Mouse (Mus musculus) left cerebral cortex, postnatal 25 days (tissue): ENCODE results near the gene Amt. TPM values are rescaled to one million over a fixed set of nuclear protein-coding genes. Genes with fewer than 3 reads are reported as not detected.
"Not testable (repeated sequence)": the region's sequence is repeated elsewhere in the genome, so short reads cannot be mapped to it uniquely, and the experiment has no call there.

ENCODE experiments used
- DNase-seq, 2 experiments: peaks; one replicate each; pipeline ENCODE4 v3.0.0; 2022; ENCODE audit warnings: low spot score in 2 of 2, mixed read lengths in 1 of 2
- intact Hi-C: fragments of 180-260 bp; cut with DNase I; formaldehyde crosslinking; loops from one replicate; pipeline ENCODE4 v1.15.1; 2025
- total RNA-seq, 2 experiments: library from RNA; stranded (reverse); gene quantifications; 2 replicates each; pipeline ENCODE4 v1.2.3; 2021

Gene Amt
- total RNA-seq, 2 experiments from 2014 or later = 31.1 to 35.0 TPM

DNA sequence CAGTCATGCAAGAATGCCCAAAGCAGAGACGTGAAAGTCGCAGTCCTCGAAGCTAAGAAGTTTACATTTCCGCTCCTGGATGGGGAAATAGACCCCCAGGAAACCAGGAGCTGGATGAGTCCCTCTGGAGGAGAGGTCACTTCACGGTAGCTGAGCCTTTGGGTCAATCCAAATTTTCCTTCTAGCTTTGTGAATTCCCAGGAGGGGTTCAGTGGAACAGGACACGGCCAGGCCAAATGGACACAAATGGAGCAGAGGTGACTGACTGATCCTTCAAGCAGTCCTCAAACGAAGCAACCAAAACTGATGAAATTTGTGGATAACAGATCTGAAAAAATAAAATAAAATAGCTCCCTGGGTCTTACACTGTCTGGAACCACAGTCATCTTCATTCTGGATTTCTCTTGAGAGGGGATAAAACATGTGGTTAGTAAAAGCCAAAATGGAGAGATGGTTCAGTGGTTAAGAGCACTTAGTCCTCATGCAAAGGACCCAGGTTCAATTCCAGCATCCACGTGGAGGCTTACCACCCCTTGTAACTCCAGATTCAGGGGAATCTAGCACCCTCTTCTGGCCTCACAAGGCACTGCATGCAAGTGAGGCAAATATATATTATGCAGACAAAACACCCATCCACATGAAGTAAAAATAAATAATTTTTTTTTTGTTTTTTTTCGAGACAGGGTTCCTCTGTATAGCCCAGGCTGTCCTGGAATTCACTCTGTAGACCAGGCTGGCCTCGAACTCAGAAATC is 17.8 kb upstream of the Amt start:
- intact Hi-C loops = no loop called here

DNA sequence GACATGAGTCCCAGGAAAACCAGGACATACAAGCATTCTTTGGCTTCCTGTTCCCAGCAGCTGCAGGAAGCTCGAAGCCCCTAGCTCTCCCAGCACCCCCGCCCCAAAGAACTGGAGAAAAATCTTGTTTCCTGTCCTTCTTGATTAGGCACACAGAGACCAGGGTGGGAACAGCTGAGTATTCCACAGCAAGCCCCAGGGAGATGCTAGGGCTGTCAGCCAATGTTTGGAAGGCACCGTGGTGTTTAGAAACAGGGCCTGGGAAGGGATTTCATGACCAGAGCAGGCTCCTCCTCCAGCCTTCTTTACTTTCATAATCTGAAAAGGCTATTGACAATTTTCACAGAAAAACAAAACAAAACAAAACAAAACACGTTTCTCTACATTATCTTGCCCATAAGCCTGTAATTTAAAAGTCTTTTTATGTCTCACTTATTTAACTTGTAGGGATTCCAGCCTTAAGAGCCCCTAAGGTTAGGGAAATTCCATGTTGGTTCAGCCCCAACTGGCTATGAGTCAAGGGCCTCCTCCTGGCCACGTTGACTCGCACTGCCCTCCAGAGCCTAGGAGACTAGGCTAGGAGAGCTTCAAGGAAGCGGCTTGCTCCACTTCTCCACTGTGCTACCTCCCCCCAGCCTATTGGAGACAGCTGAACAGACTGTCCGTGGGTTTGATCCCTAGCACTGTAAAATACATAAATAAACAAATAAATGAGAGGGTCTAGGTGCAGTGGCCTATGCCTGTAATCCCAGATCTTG is 16.4 kb upstream of the Amt start:
- intact Hi-C loops = loop anchor here (5.0 kb wide), 1 partner anchor 78 kb away; no protein-coding TSS in a partner anchor
- DNase-seq = no peak

More for the DNA sequence above, 17.8 kb upstream of the Amt start:
- DNase-seq = no peak

DNA sequence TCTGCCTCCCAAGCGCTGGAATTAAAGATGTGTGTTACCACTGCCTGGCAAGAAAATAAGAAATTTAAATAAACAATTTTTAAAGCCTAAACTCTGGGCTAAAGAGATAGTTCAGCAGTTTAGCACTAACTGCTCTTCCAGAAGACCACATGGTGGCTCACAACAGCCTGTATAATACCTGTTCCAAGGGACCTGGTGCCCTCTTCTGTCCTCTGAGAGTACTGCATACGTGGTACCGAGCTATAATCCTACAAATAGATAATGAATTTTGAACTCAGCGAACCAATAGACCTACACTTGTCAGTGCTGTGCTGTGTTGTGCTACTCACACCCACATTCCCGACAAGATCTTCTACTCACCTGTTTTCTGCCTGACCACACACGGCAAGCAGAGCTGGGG is 12.2 kb upstream of the Amt start:
- intact Hi-C loops = loop anchor here (2.0 to 5.0 kb wide), 2 partner anchors 82 to 190 kb away; partner anchors contain the start of gene Apeh
- DNase-seq = peak; percentile 62 to 76

DNA sequence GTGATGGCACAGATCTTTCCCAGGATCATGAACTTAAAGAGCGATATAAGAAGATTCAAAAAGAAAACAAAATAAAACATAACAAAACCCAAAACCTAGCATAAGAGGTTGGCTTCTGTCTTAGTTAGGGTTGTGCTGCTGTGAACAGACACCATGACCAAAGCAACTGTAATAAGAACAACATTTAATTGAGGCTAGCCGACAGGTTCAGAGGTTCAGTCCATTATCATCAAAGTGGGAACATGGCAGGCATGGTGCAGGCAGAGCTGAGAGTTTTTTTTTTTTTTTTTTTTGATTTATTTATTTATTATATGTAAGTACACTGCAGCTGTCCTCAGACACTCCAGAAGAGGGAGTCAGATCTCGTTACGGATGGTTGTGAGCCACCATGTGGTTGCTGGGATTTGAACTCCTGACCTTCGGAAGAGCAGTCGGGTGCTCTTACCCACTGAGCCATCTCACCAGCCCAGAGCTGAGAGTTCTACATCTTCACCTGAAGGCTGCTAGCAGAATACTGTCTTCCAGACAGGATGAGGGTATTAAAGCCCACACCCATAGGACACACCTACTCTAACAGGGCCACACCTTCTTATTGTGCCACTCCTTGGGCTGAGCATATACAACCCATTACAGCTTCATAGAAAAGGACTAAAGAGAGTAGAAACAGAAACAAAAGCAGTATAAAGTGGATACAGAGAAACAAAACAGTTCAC is 9.0 kb upstream of the Amt start:
- intact Hi-C loops, DNase-seq: not testable (repeated sequence)

DNA sequence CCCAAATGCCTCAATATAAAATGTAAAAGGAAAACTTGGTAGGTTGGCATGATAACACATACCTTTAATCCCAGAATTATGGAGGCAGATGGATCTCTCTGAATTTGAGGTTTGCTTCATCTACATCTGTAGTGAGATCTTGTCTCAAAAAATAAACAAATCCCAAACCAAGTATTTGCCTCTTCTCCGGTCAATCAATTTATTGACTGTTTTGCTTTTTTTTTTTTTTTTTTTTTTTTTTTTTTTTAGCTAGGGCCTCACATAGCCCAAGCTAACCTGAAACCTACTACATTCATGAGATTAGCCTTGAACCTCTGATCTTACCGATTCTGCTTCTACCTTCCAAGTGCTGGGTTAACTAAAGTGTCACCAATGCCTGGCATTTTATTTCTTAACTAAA is 7.3 kb upstream of the Amt start:
- DNase-seq = no peak
- intact Hi-C loops = no loop called here

DNA sequence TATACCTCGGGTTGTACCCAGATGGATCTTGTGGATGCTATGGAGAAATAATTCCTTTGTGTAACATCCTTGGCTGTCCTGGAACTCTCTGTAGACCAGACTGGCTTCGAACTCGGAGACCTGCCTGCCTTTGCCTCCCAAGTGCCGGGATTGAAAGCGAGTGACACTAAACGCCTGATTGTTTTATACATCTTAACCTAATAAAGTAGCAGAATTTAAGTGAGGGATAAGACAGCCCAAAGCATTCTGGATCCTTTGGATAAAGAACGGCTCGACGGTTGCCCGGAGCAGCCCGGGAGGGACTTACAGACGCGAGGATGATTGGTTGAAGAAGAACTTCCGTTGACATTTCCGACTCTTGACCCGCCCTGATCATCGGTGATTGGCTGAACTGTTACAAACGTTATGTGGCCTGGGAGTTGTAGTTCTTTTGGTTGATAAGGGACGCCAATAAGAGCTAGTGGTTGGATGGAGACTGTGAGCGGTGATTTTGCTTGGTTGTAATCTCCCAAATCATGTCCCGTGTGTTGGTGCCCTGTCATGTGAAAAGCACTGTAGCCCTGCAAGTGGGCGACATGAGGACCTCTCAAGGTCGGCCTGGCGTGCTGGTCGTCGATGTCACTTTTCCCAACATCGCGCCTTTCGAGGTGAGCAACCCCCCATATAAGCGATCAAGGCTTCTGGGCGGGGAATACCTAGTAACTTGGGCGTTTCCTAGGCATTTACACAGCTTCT is 6.5 kb upstream of the Amt start, which contains the start of gene Nicn1:
Gene Nicn1 (plus strand): TSS at position 414 of the 735 bp plus-strand sequence.
- DNase-seq = peak; percentile 94 to 99
- intact Hi-C loops = no loop called here

DNA sequence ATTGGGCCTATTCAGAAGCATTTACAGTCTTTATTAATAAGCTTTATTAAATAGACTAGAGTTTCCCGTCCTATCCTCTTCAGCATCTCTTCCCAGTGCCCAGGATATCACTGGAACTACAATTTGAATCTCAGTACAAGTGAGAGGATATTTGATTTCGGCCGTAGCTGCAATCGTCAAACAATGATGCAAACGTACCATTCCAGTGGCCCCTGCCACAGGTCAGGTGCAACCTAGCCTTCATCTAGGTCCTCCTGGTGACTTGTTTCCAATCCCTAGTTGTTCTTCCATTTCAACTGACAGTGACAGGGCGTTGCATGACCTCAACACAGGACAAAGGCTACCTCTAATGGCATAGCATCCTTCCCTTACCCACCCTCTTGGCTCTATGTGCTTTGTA is 5.9 kb upstream of the Amt start:
- intact Hi-C loops = no loop called here

DNA sequence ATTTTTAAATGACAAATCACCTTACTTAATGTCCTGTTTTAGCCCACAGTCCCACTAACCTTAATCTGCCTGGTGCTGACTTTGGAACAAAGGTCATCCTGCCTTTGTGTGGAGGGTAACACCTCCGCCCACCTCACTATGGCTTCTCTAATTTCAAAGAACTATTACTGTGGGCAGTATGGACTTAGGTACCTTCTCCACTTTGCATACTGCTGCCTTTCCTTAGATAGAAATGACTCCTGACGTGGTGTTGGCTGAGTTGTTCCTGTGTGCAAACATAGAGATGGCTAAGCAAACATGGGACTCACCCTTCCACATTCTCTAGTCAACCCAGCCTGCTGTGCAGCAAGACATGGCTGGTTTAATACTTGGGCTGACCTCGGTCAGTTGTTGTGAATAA is 5.2 kb downstream of the Amt start:
- intact Hi-C loops = no loop called here
- no peak for DNase-seq

More for the DNA sequence above, 5.9 kb upstream of the Amt start:
- no peak for DNase-seq

DNA sequence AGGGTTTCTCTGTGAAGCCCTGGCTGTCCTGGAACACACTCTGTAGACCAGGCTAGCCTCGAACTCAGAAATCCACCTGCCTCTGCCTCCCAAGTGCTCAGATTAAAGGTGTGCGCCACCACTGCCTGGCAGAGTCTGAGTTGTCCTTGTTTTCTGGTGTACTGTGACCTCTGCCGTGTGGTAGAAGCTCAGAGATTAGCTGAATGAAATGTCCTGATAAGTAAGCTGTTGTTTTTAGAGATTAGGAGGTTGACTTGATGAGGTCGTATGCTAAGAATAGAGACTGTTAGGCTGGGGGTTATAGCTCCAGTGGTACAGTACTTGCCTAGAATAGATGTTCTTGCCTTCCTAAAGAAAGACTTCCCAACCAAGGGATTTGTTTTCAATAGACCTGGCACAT is 8.1 kb downstream of the Amt start:
- DNase-seq = no peak
- intact Hi-C loops = no loop called here

DNA sequence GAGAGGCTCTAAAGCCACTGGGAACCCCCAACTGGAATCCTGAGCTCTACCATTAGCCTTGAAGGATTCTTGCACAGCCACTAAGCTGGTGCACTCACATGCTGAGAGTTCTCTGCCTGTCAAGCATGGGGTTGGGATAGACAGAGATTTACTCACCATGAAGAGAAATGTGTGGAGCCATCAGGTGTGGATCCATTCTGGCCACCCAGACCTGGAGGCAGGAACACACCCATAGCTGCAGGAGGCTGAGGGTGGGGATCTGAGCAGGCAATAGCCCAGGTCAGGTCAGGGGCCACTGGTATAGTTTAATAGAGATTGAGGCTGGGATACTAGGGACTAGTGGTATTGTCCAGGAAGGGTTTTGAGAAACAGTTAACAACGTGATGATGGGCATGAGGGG is 8.5 kb downstream of the Amt start:
- intact Hi-C loops = no loop called here
- DNase-seq = no peak

DNA sequence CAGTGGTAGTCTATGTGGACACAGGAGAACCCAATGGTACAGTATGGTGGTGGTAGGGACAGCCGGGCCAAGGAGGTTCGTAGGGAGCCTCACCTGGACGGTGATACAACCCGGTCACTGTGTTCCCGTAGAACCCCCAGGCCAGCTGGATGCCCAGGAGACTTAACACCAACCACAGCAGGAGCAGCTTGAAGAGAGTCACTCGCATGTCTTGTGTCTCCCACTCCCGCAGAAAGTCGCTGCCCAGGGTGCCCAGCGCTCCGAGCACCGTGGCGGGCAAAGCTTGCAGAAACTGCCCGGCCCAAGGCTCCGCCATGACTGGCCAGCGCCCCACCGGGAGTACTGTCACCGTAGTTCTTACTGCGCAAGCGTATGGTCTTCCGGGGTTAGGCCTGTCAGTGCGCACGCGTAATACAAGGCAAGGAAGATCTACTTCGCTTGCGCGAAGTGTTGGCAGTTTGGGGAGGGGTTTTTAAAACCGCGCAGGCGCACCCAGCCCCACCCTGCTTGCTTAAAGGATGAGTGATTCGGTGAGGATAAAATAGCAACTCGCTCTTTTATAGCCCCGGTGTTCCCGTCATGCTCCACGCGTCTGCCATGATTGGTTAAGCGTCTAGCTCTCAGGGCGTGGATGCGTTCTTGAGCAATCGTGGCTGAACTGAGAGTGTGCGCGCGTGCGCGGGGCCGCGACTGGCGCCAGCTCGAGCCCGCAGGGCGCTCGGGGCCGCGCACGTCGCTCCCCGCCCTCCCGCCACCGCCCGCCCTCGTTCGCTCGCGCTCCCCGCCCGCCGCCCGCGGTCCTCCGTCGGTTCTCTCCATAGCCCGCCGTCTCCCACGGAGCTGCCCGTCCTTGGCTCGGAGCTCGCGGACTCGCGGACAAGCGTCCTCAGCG is 9.2 kb downstream of the Amt start, which contains the start of the genes Rhoa and Tcta:
Gene Rhoa (plus strand): TSS at position 501 of the 892 bp plus-strand sequence.
Gene Tcta (minus strand): TSS at position 532 of the 892 bp plus-strand sequence.
- DNase-seq = peak; percentile 99 to 100
- intact Hi-C loops = loop anchor here (1.0 kb wide), 1 partner anchor 41 kb away; the partner anchor contains the start of gene Usp4

DNA sequence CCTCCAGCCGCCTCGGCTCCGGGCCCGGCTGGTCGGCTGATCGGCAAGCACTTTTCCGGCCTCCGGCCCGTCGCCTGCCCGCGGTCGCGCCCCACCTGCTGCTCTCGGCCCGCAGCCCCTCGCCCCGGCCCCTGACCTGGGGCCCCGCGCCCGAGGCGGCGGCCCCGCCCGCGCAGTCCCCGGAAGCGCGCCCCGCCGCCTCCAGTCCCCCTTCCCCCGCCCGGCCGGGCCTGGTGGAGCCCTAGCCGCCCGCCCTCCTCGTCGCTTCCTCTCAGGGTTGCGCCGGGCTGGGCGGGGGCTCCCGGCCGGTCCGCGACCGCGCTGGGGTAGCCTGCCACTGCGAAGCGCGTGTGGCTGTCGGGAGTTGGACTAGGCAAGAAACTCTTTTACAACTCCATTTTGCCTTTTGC is 9.9 kb downstream of the Amt start:
- intact Hi-C loops = loop anchor here (1.0 kb wide), 1 partner anchor 41 kb away; the partner anchor contains the start of gene Usp4
- peak in 1 of 2 experiments; percentile 50 for DNase-seq

DNA sequence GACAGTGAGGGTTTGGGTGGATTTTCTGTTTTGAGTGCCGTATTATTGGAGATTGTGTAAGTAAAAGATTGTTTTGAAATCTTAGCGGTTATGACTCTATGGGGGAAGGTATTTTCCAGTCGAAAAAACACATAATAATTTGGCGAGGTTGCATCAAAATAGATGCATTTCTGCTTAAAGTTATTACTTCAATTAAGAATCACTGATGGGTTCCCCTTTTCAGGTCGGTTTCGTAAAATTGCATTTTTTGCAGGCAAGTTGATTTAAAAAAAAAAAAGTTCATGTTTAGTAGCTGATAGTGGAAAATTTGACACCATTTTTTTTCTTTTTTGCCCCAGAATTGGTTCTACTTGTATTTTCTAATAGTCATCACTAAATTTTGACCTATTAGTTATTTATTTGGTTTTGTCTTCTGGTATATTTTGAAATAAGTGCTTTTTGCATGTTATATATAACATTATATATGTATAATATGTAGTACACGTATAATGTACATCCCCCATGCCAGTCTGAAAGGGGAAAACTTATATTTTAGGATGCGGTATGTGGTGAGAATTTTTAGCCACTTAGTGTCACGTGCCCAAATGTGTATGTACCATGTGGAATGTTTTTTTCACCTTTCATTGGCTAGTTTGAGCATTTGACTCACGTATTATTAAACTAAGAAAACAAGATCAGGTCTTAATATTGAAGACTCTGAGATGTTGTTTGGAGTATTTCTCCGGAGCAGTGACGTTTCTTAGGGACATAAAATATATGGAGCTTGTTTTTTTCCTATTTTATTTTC is 10.6 kb downstream of the Amt start:
- DNase-seq = no peak
- intact Hi-C loops = no loop called here

DNA sequence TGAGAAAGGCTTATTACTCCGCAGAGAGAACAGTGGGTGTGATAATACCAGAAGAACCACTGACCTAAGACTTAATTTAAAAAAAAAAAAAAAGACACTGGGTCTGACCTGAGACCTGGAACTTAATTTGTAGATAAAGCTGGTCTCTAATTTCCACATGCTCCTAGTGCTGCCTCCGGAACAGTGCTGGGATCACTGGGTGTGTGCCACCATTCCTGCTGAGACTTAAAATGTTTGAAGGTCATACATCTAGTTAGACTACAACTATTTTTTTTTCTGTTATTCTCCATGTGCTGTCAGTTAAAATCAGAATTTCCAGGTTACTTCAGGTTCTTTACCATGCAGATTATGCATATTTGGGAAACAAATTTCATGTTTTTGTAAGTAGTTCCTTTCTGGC is 11.5 kb downstream of the Amt start:
- no peak for DNase-seq
- intact Hi-C loops = no loop called here

DNA sequence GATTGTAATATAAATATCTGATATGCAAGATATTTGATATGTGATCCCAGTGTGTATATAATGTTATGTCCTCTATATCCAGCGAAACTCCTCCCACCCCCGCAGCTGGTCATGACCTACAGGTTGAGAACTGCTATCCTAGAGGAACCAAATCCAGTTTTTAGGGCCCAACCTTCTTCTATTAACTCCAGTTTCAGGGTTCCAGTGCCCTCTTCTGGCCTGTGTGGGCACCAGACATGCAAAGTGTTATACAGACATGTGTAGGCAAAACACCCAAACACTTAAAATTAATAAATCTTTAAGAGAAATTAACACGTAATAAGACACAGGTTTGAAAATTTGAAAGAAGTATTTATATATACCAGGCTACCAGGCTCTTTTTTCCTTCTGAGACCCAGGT is 20.9 kb downstream of the Amt start:
- no peak for DNase-seq
- intact Hi-C loops = no loop called here

DNA sequence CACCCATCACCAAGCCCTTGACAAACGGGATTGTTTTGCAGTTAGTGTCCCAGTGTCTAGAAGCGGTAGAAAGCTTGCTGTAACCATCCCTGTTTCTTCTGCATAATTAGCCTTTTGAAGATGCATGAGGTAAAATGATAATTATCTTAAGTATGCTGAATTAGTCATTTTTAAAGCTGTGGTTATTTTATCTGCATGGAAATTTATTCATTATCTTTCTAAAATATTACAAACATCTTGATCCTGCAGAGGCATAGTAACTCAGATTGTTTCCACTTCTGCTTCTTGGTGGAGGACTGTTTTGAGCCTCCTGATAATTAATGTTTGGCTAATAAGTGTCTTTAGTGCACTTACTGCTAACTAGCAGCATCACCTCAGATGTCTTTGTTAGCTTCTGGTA is 21.8 kb downstream of the Amt start:
- no peak for DNase-seq
- intact Hi-C loops = no loop called here

DNA sequence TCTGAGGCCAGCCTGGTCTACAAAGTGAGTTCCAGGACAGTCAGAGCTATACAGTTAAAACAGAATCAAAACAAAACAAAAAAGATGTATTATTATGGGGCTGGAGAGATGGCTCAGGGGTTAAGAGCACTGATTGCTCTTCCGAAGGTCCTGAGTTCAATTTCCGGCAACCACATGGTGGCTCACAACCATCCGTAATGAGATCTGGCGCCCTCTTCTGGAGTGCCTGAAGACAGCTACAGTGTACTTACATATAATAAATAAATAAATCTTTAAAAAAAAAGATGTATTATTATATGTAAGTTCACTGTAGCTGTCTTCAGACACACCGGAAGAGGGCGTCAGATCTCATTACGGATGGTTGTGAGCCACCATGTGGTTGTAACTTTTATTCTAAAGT is 25.4 kb downstream of the Amt start:
- DNase-seq, intact Hi-C loops: not testable (repeated sequence)

DNA sequence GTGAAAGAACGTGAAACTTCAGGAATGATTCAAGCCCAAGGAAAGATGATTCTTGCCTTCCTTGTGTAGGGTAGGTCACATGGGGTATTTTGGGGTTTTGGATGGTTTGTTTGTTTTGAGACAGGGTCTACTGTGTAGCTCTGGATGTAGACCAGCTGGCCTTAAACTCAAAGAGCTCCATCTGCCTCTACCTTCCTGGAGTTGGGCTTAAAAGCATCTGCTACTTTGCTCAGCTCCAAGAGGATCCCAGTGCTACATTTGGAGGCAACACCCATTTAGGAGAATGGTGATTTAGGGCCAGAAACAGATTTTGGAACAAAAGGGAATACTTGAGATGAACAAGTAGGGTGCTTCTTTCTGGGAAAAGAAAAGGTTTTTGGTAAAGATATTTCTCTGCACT is 28.1 kb downstream of the Amt start:
- DNase-seq = peak in 1 of 2 experiments; percentile 37
- intact Hi-C loops = no loop called here
